Mouse (Mus musculus) ovary, postnatal 10 days (tissue): ENCODE data around the gene Tktl2.
A peak's percentile ranks its signal among the peaks of the same experiment; 100 is the strongest.

ENCODE experiments used
- DNase-seq: peaks from one replicate; pipeline ENCODE4 v3.0.0; 2022; ENCODE audit warnings: low spot score

The Tktl2 gene

GRCm38 (mm10) chr8:66511537-66511936 is at the start of gene Tktl2:
Gene Tktl2 (plus strand): TSS chr8:66511756.
- DNase-seq: no peak

- DNase-seq: no peak
These were observed 41.7 kb upstream of the Tktl2 start for GRCm38 (mm10) chr8:66469821-66470220.

- DNase-seq: no peak
These were observed 34.7 kb upstream of the Tktl2 start for GRCm38 (mm10) chr8:66476880-66477279.

- DNase-seq: peak; percentile 67
These were observed 25.3 kb upstream of the Tktl2 start, which contains the start of gene Tma16 for GRCm38 (mm10) chr8:66486084-66486763. Gene Tma16 (minus strand): TSS chr8:66486530.

GRCm38 (mm10) chr8:66488556-66488955 is 23.0 kb upstream of the Tktl2 start:
- DNase-seq: no peak

- DNase-seq: no peak
These were observed 20.9 kb upstream of the Tktl2 start for GRCm38 (mm10) chr8:66490624-66491023.

- no peak for DNase-seq
These were observed 17.1 kb upstream of the Tktl2 start for GRCm38 (mm10) chr8:66494496-66494895.

GRCm38 (mm10) chr8:66495726-66496125 is 15.8 kb upstream of the Tktl2 start:
- peak; percentile 46 for DNase-seq

GRCm38 (mm10) chr8:66496998-66497577 is 14.5 kb upstream of the Tktl2 start:
- DNase-seq: no peak

- no peak for DNase-seq
These were observed 8.2 kb upstream of the Tktl2 start for GRCm38 (mm10) chr8:66503381-66503780.

GRCm38 (mm10) chr8:66519149-66519548 is 7.6 kb downstream of the Tktl2 start:
- no peak for DNase-seq

- no peak for DNase-seq
These were observed 9.0 kb downstream of the Tktl2 start for GRCm38 (mm10) chr8:66520576-66520975.

GRCm38 (mm10) chr8:66550092-66550491 is 38.5 kb downstream of the Tktl2 start:
- no peak for DNase-seq
